Mouse (Mus musculus) CH12.LX (cell line): ENCODE measurements around the gene Ccdc183. TPM values are rescaled to one million over a fixed set of nuclear protein-coding genes. Genes with fewer than 3 reads are reported as not detected.
A peak's percentile ranks its signal among the peaks of the same experiment; 100 is the strongest.

Experiments used
- DNase-seq: peaks from one replicate; pipeline ENCODE4 v3.0.0-alpha.2; 2013; ENCODE audit errors: extremely low read depth
- H3K27ac ChIP-seq: 2 replicates; pipeline ENCODE4 v1.5.1; 2012; ENCODE audit warnings: low read depth, mild to moderate bottlenecking, control low read depth, moderate library complexity; ENCODE audit not compliant: insufficient read depth
- H3K27me3 ChIP-seq: replicated peaks from 2 replicates; pipeline ENCODE3; 2012; ENCODE audit warnings: inconsistent platforms
- H3K36me3 ChIP-seq, 2 experiments: replicated peaks in 1 of 2; 2 replicates each; pipeline versions ENCODE3 to v1.6.1; 2012; ENCODE audit warnings: inconsistent platforms in 1 of 2, low read length in 1 of 2, mild to moderate bottlenecking in 1 of 2, mixed read lengths in 1 of 2, moderate library complexity in 1 of 2; ENCODE audit not compliant: control insufficient read depth in 1 of 2, insufficient read depth in 1 of 2
- H3K4me1 ChIP-seq, 2 experiments: 2 replicates each; pipeline ENCODE4 v1.6.1; 2012; ENCODE audit warnings: inconsistent platforms in 1 of 2, moderate library complexity in 1 of 2; ENCODE audit not compliant: insufficient read depth in 2 of 2, control insufficient read depth in 1 of 2
- H3K4me2 ChIP-seq: 2 replicates; pipeline ENCODE4 v1.6.1; 2012; ENCODE audit warnings: low read depth, mild to moderate bottlenecking, control low read depth; ENCODE audit not compliant: poor library complexity, insufficient read depth, severe bottlenecking
- H3K4me3 ChIP-seq, 3 experiments: fragments of 150-350 bp in 1 of 3; sonication (generic) in 1 of 3; replicated peaks in 1 of 3; 2 replicates each; pipeline versions ENCODE3 to v1.5.1; 2011 to 2012; ENCODE audit warnings: low read depth in 2 of 3, low read length in 2 of 3, mild to moderate bottlenecking in 2 of 3, moderate library complexity in 2 of 3, control low read depth in 1 of 3, improper control_type of control experiment in 1 of 3, inconsistent platforms in 1 of 3, mixed read lengths in 1 of 3; ENCODE audit not compliant: poor library complexity in 1 of 3
- H3K79me2 ChIP-seq: replicated peaks from 2 replicates; pipeline ENCODE4 v1.6.1; 2012; ENCODE audit warnings: mild to moderate bottlenecking, moderate library complexity; ENCODE audit not compliant: control insufficient read depth, poor library complexity, insufficient read depth, severe bottlenecking; ENCODE audit errors: extremely low read depth
- H3K9ac ChIP-seq: 2 replicates; pipeline ENCODE4 v1.6.1; 2012; ENCODE audit warnings: low read depth, mild to moderate bottlenecking, control low read depth, moderate library complexity; ENCODE audit not compliant: insufficient read depth
- H3K9me3 ChIP-seq: replicated peaks from 2 replicates; pipeline ENCODE3; 2012; ENCODE audit warnings: low read length, inconsistent platforms, mixed read lengths
- BHLHE40 ChIP-seq: IDR thresholded peaks from 2 replicates; pipeline ENCODE4 v1.6.1; 2011; ENCODE audit warnings: mild to moderate bottlenecking, low read depth, low read length, improper control_type of control experiment
- CHD1 ChIP-seq: IDR thresholded peaks from 2 replicates; pipeline ENCODE4 v1.6.1; 2012; ENCODE audit warnings: low read depth, low read length, improper control_type of control experiment, inconsistent platforms
- CHD2 ChIP-seq: IDR thresholded peaks from 2 replicates; pipeline ENCODE4 v1.6.1; 2011; ENCODE audit warnings: low read length, improper control_type of control experiment
- ELF1 ChIP-seq: IDR thresholded peaks from 2 replicates; pipeline ENCODE4 v1.6.1; 2014; ENCODE audit warnings: low read depth, mild to moderate bottlenecking, inconsistent platforms, low read length, improper control_type of control experiment
- HCFC1 ChIP-seq: IDR thresholded peaks from 2 replicates; pipeline ENCODE4 v1.6.1; 2012; ENCODE audit warnings: low read depth, mild to moderate bottlenecking, inconsistent platforms, low read length, improper control_type of control experiment
- IRF4 ChIP-seq: IDR thresholded peaks from 2 replicates; pipeline ENCODE4 v1.6.1; 2014; ENCODE audit warnings: low read depth, mild to moderate bottlenecking, inconsistent platforms, low read length, improper control_type of control experiment
- JUND ChIP-seq: conservative IDR thresholded peaks from 2 replicates; pipeline ENCODE4 v1.6.1; 2011; ENCODE audit warnings: low read depth, low read length, improper control_type of control experiment
- MAZ ChIP-seq: IDR thresholded peaks from 2 replicates; pipeline ENCODE4 v1.6.1; 2012; ENCODE audit warnings: low read depth, mild to moderate bottlenecking, inconsistent platforms, low read length, improper control_type of control experiment, moderate library complexity
- MEF2A ChIP-seq: IDR thresholded peaks from 2 replicates; pipeline ENCODE4 v1.6.1; 2014; ENCODE audit warnings: low read depth, mild to moderate bottlenecking, inconsistent platforms, low read length, improper control_type of control experiment, borderline replicate concordance
- MYC ChIP-seq: IDR thresholded peaks from 2 replicates; pipeline ENCODE4 v1.6.1; 2011; ENCODE audit warnings: low read depth, mild to moderate bottlenecking, improper control_type of control experiment, low read length
- NELFE ChIP-seq: IDR thresholded peaks from 2 replicates; pipeline ENCODE4 v1.6.1; 2011; ENCODE audit warnings: low read depth, low read length, improper control_type of control experiment
- PAX5 ChIP-seq: IDR thresholded peaks from 2 replicates; pipeline ENCODE4 v1.6.1; 2012; ENCODE audit warnings: low read length, inconsistent platforms, mixed read lengths
- POLR2A ChIP-seq: IDR thresholded peaks from 2 replicates; pipeline ENCODE4 v1.6.1; 2011; ENCODE audit warnings: low read depth, mild to moderate bottlenecking, improper control_type of control experiment, low read length
- POLR2AphosphoS2 ChIP-seq: IDR thresholded peaks from 2 replicates; pipeline ENCODE4 v1.6.1; 2011; ENCODE audit warnings: low read depth, low read length, improper control_type of control experiment
- RAD21 ChIP-seq: IDR thresholded peaks from 2 replicates; pipeline ENCODE4 v1.6.1; 2011; ENCODE audit warnings: low read depth, mild to moderate bottlenecking, low read length, improper control_type of control experiment, moderate library complexity
- SIN3A ChIP-seq: IDR thresholded peaks from 2 replicates; pipeline ENCODE4 v1.6.1; 2012; ENCODE audit warnings: low read length, improper control_type of control experiment, inconsistent platforms
- TBP ChIP-seq: conservative IDR thresholded peaks from 2 replicates; pipeline ENCODE4 v1.6.1; 2011; ENCODE audit warnings: low read depth, low read length, improper control_type of control experiment
- TCF12 ChIP-seq: IDR thresholded peaks from 2 replicates; pipeline ENCODE4 v1.6.1; 2014; ENCODE audit warnings: low read depth, mild to moderate bottlenecking, inconsistent platforms, low read length, improper control_type of control experiment
- USF1 ChIP-seq: IDR thresholded peaks from 2 replicates; pipeline ENCODE4 v1.6.1; 2014; ENCODE audit warnings: low read depth, mild to moderate bottlenecking, inconsistent platforms, low read length, improper control_type of control experiment
- ZNF384 ChIP-seq: IDR thresholded peaks from 2 replicates; pipeline ENCODE4 v1.6.1; 2012; ENCODE audit warnings: low read depth, low read length, improper control_type of control experiment, inconsistent platforms
- dilution Hi-C: fragments of 300-500 bp; cut with MboI; formaldehyde crosslinking; loops from 2 replicates; pipeline ENCODE4 v1.14.3; 2020; ENCODE audit warnings: low sequenced_read_pairs; ENCODE audit not compliant: extremely low pct_unique_long_range_greater_than_20kb, extremely low pct_ligation_motif_present
- in situ Hi-C: fragments of 300-500 bp; cut with MboI; formaldehyde crosslinking; loops from 3 replicates; pipeline ENCODE4 v1.14.3; 2019; ENCODE audit warnings: low sequenced_read_pairs, low pct_ligation_motif_present, low pct_unique_long_range_greater_than_20kb, mixed read lengths
- polyA plus RNA-seq: library from polyadenylated mRNA; unstranded; fragments of >175 nt; gene quantifications from 2 replicates; pipeline ENCODE4 v1.2.1, GENCODE M21; 2012; ENCODE audit warnings: low read depth; ENCODE audit not compliant: insufficient read length
- total RNA-seq, 2 experiments: library from RNA; depleted of rRNA; stranded (reverse); fragments of 300-350 nt in 1 of 2; fragments of >200 nt in 1 of 2; gene quantifications; 2 replicates each; pipeline ENCODE4 v1.2.3; 2012 to 2014

Gene Ccdc183
- total and polyA plus RNA-seq, 3 experiments, result 0.13 TPM; not detected in 2

- Histone ChIP-seq H3K36me3 (peaks cover 59 to 64% of the 10 kb centered on the region in 2 experiments), H3K27ac (no peak overlapping the region), H3K79me2 (peaks cover 25% of the 10 kb centered on the region), H3K9me3 (no peaks in the 10 kb centered on the region), H3K27me3 (no peaks in the 10 kb centered on the region), H3K9ac (no peak overlapping the region), H3K4me2 (no peak overlapping the region), H3K4me1 (peaks cover 11 to 22% of the 10 kb centered on the region in 2 experiments), H3K4me3 (no peak overlapping the region)
- TF ChIP-seq JUND (no peak), ZNF384 (no peak), HCFC1 (no peak), RAD21 (no peak), POLR2AphosphoS2 (no peak), NELFE (no peak), TBP (no peak), POLR2A (no peak), SIN3A (no peak), USF1 (no peak), ELF1 (no peak), MYC (no peak), CHD1 (no peak), PAX5 (no peak), CHD2 (no peak), MEF2A (no peak), IRF4 (no peak), MAZ (no peak), TCF12 (no peak), BHLHE40 (no peak)
- no peak for DNase-seq
- dilution Hi-C loops, result no loop called here
- in situ Hi-C loops, result no loop called here
Measured at GRCm38 (mm10) chr2:25560551-25560950, 56.9 kb downstream of the Ccdc183 start.

- in situ Hi-C loops (loop anchor here (10.0 kb wide), 1 partner anchor 134 kb away; the partner anchor contains the start of genes Abca2 and Fut7), dilution Hi-C loops (no loop called here)
- Histone ChIP-seq H3K4me1 (peaks cover 11 to 22% of the 10 kb centered on the region in 2 experiments; a peak in 3 of 4 replicates), H3K79me2 (peaks cover 25% of the 10 kb centered on the region), H3K9ac (peak overlapping the region; percentile 90), H3K36me3 (peaks cover 42 to 46% of the 10 kb centered on the region in 2 experiments), H3K9me3 (no peaks in the 10 kb centered on the region), H3K27me3 (no peaks in the 10 kb centered on the region), H3K4me2 (peak overlapping the region; percentile 69), H3K27ac (no peak overlapping the region), H3K4me3 (peak overlapping the region; percentile 64 to 96 (median 91))
- TF ChIP-seq SIN3A (0 out of 2 replicates have a peak, but pooled peaks have one; percentile 18), HCFC1 (no peak), BHLHE40 (peak; percentile 22; the same call in 1 of the 2 replicates), POLR2AphosphoS2 (no peak)
- DNase-seq, result no peak
Measured at GRCm38 (mm10) chr2:25558774-25559173, 58.7 kb downstream of the Ccdc183 start.

Other genes with a start within 250 kb of the Ccdc183 start
Only the 20 nearest of the 33 such genes appear.
- 0.29 TPM in 1 of 2 replicates, not detected in the other for gene Ptgds, start 147.6 kb downstream of the Ccdc183 start, total RNA-seq (2012; rRNA removed)
- gene Ptgds, start 147.6 kb downstream of the Ccdc183 start, total RNA-seq (2014; rRNA removed), result 0.46 TPM in 1 of 2 replicates, not detected in the other
- 0.37 and 0.40 TPM in 2 replicates for gene Ptgds, start 147.6 kb downstream of the Ccdc183 start, polyA plus RNA-seq
- not detected in 2 replicates for gene Lcn12, start 123.8 kb downstream of the Ccdc183 start, total RNA-seq (2012; rRNA removed)
- not detected in 2 replicates for gene Lcn12, start 123.8 kb downstream of the Ccdc183 start, total RNA-seq (2014; rRNA removed)
- gene Lcn12, start 123.8 kb downstream of the Ccdc183 start, polyA plus RNA-seq, result not detected in 2 replicates
- 36.8 and 37.4 TPM in 2 replicates for gene Fbxw5, start 116.9 kb downstream of the Ccdc183 start, total RNA-seq (2012; rRNA removed)
- 31.9 and 34.3 TPM in 2 replicates for gene Fbxw5, start 116.9 kb downstream of the Ccdc183 start, total RNA-seq (2014; rRNA removed)
- 37.0 and 40.4 TPM in 2 replicates for gene Fbxw5, start 116.9 kb downstream of the Ccdc183 start, polyA plus RNA-seq
- 1.2 and 2.7 TPM in 2 replicates for gene C8g, start 116.0 kb downstream of the Ccdc183 start, total RNA-seq (2012; rRNA removed)
- 1.2 TPM in 2 replicates for gene C8g, start 116.0 kb downstream of the Ccdc183 start, total RNA-seq (2014; rRNA removed)
- gene C8g, start 116.0 kb downstream of the Ccdc183 start, polyA plus RNA-seq, result 1.7 and 2.0 TPM in 2 replicates
- 25.1 and 27.7 TPM in 2 replicates for gene Traf2, start 70.7 kb downstream of the Ccdc183 start, total RNA-seq (2012; rRNA removed)
- gene Traf2, start 70.7 kb downstream of the Ccdc183 start, total RNA-seq (2014; rRNA removed), result 17.9 and 19.3 TPM in 2 replicates
- gene Traf2, start 70.7 kb downstream of the Ccdc183 start, polyA plus RNA-seq, result 26.3 and 26.4 TPM in 2 replicates
- gene Edf1, start 59.8 kb downstream of the Ccdc183 start, total RNA-seq (2012; rRNA removed), result 215 and 223 TPM in 2 replicates
- 187 and 188 TPM in 2 replicates for gene Edf1, start 59.8 kb downstream of the Ccdc183 start, total RNA-seq (2014; rRNA removed)
- gene Edf1, start 59.8 kb downstream of the Ccdc183 start, polyA plus RNA-seq, result 202 and 275 TPM in 2 replicates
- 29.2 and 34.9 TPM in 2 replicates for gene Mamdc4, start 42.8 kb downstream of the Ccdc183 start, total RNA-seq (2012; rRNA removed)
- gene Mamdc4, start 42.8 kb downstream of the Ccdc183 start, total RNA-seq (2014; rRNA removed), result 0.65 and 4.4 TPM in 2 replicates
- 4.9 and 11.5 TPM in 2 replicates for gene Mamdc4, start 42.8 kb downstream of the Ccdc183 start, polyA plus RNA-seq
- gene Phpt1, start 42.5 kb downstream of the Ccdc183 start, total RNA-seq (2012; rRNA removed), result 46.6 and 47.2 TPM in 2 replicates
- 32.6 and 37.9 TPM in 2 replicates for gene Phpt1, start 42.5 kb downstream of the Ccdc183 start, total RNA-seq (2014; rRNA removed)
- 66.9 and 69.7 TPM in 2 replicates for gene Phpt1, start 42.5 kb downstream of the Ccdc183 start, polyA plus RNA-seq
- 0.97 and 1.4 TPM in 2 replicates for gene Ajm1, start 35.9 kb downstream of the Ccdc183 start, total RNA-seq (2012; rRNA removed)
- 0.23 and 0.31 TPM in 2 replicates for gene Ajm1, start 35.9 kb downstream of the Ccdc183 start, total RNA-seq (2014; rRNA removed)
- 0.93 and 1.4 TPM in 2 replicates for gene Ajm1, start 35.9 kb downstream of the Ccdc183 start, polyA plus RNA-seq
- gene Rabl6, start 9.2 kb downstream of the Ccdc183 start, total RNA-seq (2012; rRNA removed), result 52.0 and 55.7 TPM in 2 replicates
- gene Rabl6, start 9.2 kb downstream of the Ccdc183 start, total RNA-seq (2014; rRNA removed), result 32.2 and 34.6 TPM in 2 replicates
- gene Rabl6, start 9.2 kb downstream of the Ccdc183 start, polyA plus RNA-seq, result 62.0 and 72.9 TPM in 2 replicates
- 8.9 and 11.1 TPM in 2 replicates for gene Tmem141, start 4.3 kb upstream of the Ccdc183 start, total RNA-seq (2012; rRNA removed)
- 6.5 and 7.7 TPM in 2 replicates for gene Tmem141, start 4.3 kb upstream of the Ccdc183 start, total RNA-seq (2014; rRNA removed)
- 5.2 and 6.2 TPM in 2 replicates for gene Tmem141, start 4.3 kb upstream of the Ccdc183 start, polyA plus RNA-seq
- gene Fcna, start 10.4 kb upstream of the Ccdc183 start, total RNA-seq (2012; rRNA removed), result not detected in 2 replicates
- gene Fcna, start 10.4 kb upstream of the Ccdc183 start, total RNA-seq (2014; rRNA removed), result not detected in 2 replicates
- not detected in 2 replicates for gene Fcna, start 10.4 kb upstream of the Ccdc183 start, polyA plus RNA-seq
- gene Lcn8, start 35.4 kb upstream of the Ccdc183 start, total RNA-seq (2012; rRNA removed), result not detected in 2 replicates
- not detected in 2 replicates for gene Lcn8, start 35.4 kb upstream of the Ccdc183 start, total RNA-seq (2014; rRNA removed)
- not detected in 2 replicates for gene Lcn8, start 35.4 kb upstream of the Ccdc183 start, polyA plus RNA-seq
- not detected in 2 replicates for gene Lcn5, start 40.3 kb upstream of the Ccdc183 start, total RNA-seq (2012; rRNA removed)
- not detected in 2 replicates for gene Lcn5, start 40.3 kb upstream of the Ccdc183 start, total RNA-seq (2014; rRNA removed)
- gene Lcn5, start 40.3 kb upstream of the Ccdc183 start, polyA plus RNA-seq, result not detected in 2 replicates
- not detected in 2 replicates for gene Lcn6, start 59.1 kb upstream of the Ccdc183 start, total RNA-seq (2012; rRNA removed)
- not detected in 2 replicates for gene Lcn6, start 59.1 kb upstream of the Ccdc183 start, total RNA-seq (2014; rRNA removed)
- gene Lcn6, start 59.1 kb upstream of the Ccdc183 start, polyA plus RNA-seq, result not detected in 2 replicates
- gene Lcn10, start 65.0 kb upstream of the Ccdc183 start, total RNA-seq (2012; rRNA removed), result not detected in 2 replicates
- gene Lcn10, start 65.0 kb upstream of the Ccdc183 start, total RNA-seq (2014; rRNA removed), result not detected in 2 replicates
- not detected in 2 replicates for gene Lcn10, start 65.0 kb upstream of the Ccdc183 start, polyA plus RNA-seq
- gene Obp2a, start 82.4 kb upstream of the Ccdc183 start, total RNA-seq (2012; rRNA removed), result not detected in 2 replicates
- gene Obp2a, start 82.4 kb upstream of the Ccdc183 start, total RNA-seq (2014; rRNA removed), result not detected in 2 replicates
- not detected in 2 replicates for gene Obp2a, start 82.4 kb upstream of the Ccdc183 start, polyA plus RNA-seq
- 11.2 and 13.7 TPM in 2 replicates for gene Bmyc, start 89.1 kb upstream of the Ccdc183 start, total RNA-seq (2012; rRNA removed)
- 8.2 and 10.8 TPM in 2 replicates for gene Bmyc, start 89.1 kb upstream of the Ccdc183 start, total RNA-seq (2014; rRNA removed)
- gene Bmyc, start 89.1 kb upstream of the Ccdc183 start, polyA plus RNA-seq, result 30.5 and 37.2 TPM in 2 replicates
- not detected in 2 replicates for gene Obp2b, start 119.3 kb upstream of the Ccdc183 start, total RNA-seq (2012; rRNA removed)
- gene Obp2b, start 119.3 kb upstream of the Ccdc183 start, total RNA-seq (2014; rRNA removed), result not detected in 2 replicates
- gene Obp2b, start 119.3 kb upstream of the Ccdc183 start, polyA plus RNA-seq, result not detected in 2 replicates
- gene Lcn3, start 147.9 kb upstream of the Ccdc183 start, total RNA-seq (2012; rRNA removed), result not detected in 2 replicates
- gene Lcn3, start 147.9 kb upstream of the Ccdc183 start, total RNA-seq (2014; rRNA removed), result not detected in 2 replicates
- not detected in 2 replicates for gene Lcn3, start 147.9 kb upstream of the Ccdc183 start, polyA plus RNA-seq